Mouse (Mus musculus) CH12.LX (cell line): ENCODE measurements around the gene Rab20. TPM values are rescaled to one million over a fixed set of nuclear protein-coding genes. Genes with fewer than 3 reads are reported as not detected.

Experiments
- polyA plus RNA-seq: library from polyadenylated mRNA; unstranded; fragments of >175 nt; gene quantifications from 2 replicates; pipeline ENCODE4 v1.2.1, GENCODE M21; 2012; ENCODE audit warnings: low read depth; ENCODE audit not compliant: insufficient read length
- total RNA-seq, 2 experiments: library from RNA; depleted of rRNA; stranded (reverse); fragments of 300-350 nt in 1 of 2; fragments of >200 nt in 1 of 2; gene quantifications; 2 replicates each; pipeline ENCODE4 v1.2.3; 2012 to 2014

Rab20 gene
- total and polyA plus RNA-seq, 3 experiments: 12.8 to 22.8 (median 18.2) TPM

Other genes with a start within 250 kb of the Rab20 start
- gene Col4a2, start 165.9 kb downstream of the Rab20 start, total RNA-seq (2012; rRNA removed): 0.04 TPM in 2 replicates
- not detected in 2 replicates for gene Col4a2, start 165.9 kb downstream of the Rab20 start, total RNA-seq (2014; rRNA removed)
- gene Col4a2, start 165.9 kb downstream of the Rab20 start, polyA plus RNA-seq: 0.07 and 0.11 TPM in 2 replicates
- 0.04 TPM in 1 of 2 replicates, not detected in the other for gene Col4a1, start 165.9 kb downstream of the Rab20 start, total RNA-seq (2012; rRNA removed)
- gene Col4a1, start 165.9 kb downstream of the Rab20 start, total RNA-seq (2014; rRNA removed): 0.13 and 0.36 TPM in 2 replicates
- 0.27 TPM in 1 of 2 replicates, not detected in the other for gene Col4a1, start 165.9 kb downstream of the Rab20 start, polyA plus RNA-seq
- 57.1 and 59.8 TPM in 2 replicates for gene Naxd, start 18.8 kb upstream of the Rab20 start, total RNA-seq (2012; rRNA removed)
- 39.7 and 40.4 TPM in 2 replicates for gene Naxd, start 18.8 kb upstream of the Rab20 start, total RNA-seq (2014; rRNA removed)
- gene Naxd, start 18.8 kb upstream of the Rab20 start, polyA plus RNA-seq: 50.1 and 52.8 TPM in 2 replicates
- gene Cars2, start 72.1 kb upstream of the Rab20 start, total RNA-seq (2012; rRNA removed): 67.1 and 67.4 TPM in 2 replicates
- gene Cars2, start 72.1 kb upstream of the Rab20 start, total RNA-seq (2014; rRNA removed): 45.6 and 48.5 TPM in 2 replicates
- 45.7 and 46.4 TPM in 2 replicates for gene Cars2, start 72.1 kb upstream of the Rab20 start, polyA plus RNA-seq
- gene Ing1, start 76.9 kb upstream of the Rab20 start, total RNA-seq (2012; rRNA removed): 25.0 and 30.9 TPM in 2 replicates
- 33.1 and 33.8 TPM in 2 replicates for gene Ing1, start 76.9 kb upstream of the Rab20 start, total RNA-seq (2014; rRNA removed)
- 47.8 and 65.3 TPM in 2 replicates for gene Ing1, start 76.9 kb upstream of the Rab20 start, polyA plus RNA-seq
- gene Ankrd10, start 157.0 kb upstream of the Rab20 start, total RNA-seq (2012; rRNA removed): 39.0 and 50.4 TPM in 2 replicates
- gene Ankrd10, start 157.0 kb upstream of the Rab20 start, total RNA-seq (2014; rRNA removed): 46.9 and 59.5 TPM in 2 replicates
- 32.8 and 36.9 TPM in 2 replicates for gene Ankrd10, start 157.0 kb upstream of the Rab20 start, polyA plus RNA-seq
- gene 1700016D06Rik, start 222.4 kb upstream of the Rab20 start, total RNA-seq (2012; rRNA removed): not detected in 2 replicates
- gene 1700016D06Rik, start 222.4 kb upstream of the Rab20 start, total RNA-seq (2014; rRNA removed): not detected in 2 replicates
- not detected in 2 replicates for gene 1700016D06Rik, start 222.4 kb upstream of the Rab20 start, polyA plus RNA-seq
- 17.0 and 18.6 TPM in 2 replicates for gene Arhgef7, start 249.0 kb upstream of the Rab20 start, total RNA-seq (2012; rRNA removed)
- gene Arhgef7, start 249.0 kb upstream of the Rab20 start, total RNA-seq (2014; rRNA removed): 8.0 and 8.5 TPM in 2 replicates
- gene Arhgef7, start 249.0 kb upstream of the Rab20 start, polyA plus RNA-seq: 23.9 and 28.7 TPM in 2 replicates